Mouse (Mus musculus): ENCODE data around the gene Zbtb7b.

- TF ChIP-seq CTCF (conservative IDR thresholded peaks at IDR 0.05; ENCODE audit: low read length): no peak
- no peak for TF ChIP-seq POU5F1 (IDR thresholded peaks at IDR 0.05; ENCODE audit: borderline replicate concordance, low read length)
- no peak for TF ChIP-seq NANOG (IDR thresholded peaks at IDR 0.05; ENCODE audit: borderline replicate concordance, low read length)
Observed at GRCm38 (mm10) chr3:89388134-89388881, 6.3 kb downstream of the Zbtb7b start.

Data from E14TG2a.4 (cell line).